Mouse (Mus musculus): ENCODE results near the gene Khnyn.
A peak's percentile ranks its signal among the peaks of the same experiment; 100 is the strongest.

Gene Khnyn

DNA sequence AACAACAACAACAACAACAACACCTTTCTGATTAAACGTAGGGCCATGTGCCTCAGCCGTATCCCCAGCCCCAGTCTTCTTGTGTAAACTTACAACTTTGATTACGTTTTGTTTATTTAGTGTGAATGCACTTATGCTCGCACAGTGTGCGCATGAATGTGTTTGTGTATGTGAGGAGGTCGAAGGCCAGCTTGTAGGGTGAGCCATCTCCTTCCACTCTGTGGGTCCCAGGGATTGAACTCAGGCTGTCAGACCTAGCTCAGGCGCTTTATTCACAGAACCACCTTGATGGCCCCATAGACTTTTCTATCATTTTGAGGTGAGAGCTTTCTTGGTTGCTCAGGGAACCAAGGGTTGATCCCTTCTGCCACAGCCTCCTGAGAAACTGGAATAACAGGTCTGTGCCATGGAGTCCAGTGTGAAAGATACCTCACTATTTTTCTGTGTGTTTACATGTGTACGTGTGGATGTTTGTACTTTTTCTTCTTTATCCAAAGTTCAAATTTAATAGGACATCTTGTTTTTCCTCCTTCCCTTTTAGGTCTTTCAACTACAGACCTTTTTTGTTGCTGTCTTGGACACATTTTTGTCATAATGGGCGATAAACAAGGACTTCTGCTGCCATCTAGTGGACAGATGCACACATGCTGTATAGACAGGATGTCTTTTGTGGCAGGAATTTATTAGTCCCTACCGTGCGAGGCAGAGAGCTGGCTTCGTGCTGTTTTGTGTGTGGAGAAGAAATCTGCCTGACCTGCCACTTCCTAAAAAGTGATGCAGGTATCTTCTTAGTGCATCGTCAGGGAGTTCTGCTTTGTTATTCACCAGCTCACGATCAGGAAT is 33.7 kb downstream of the Khnyn start:
- DNase-seq (ENCODE audit: low spot score): peak; percentile 80

GRCm38 (mm10) chr14:55922475-55923232 is 37.9 kb downstream of the Khnyn start:
- DNase-seq (ENCODE audit: low spot score): no peak

- DNase-seq (ENCODE audit: low spot score): no peak
These were observed 42.1 kb downstream of the Khnyn start for GRCm38 (mm10) chr14:55926847-55927246.

DNA sequence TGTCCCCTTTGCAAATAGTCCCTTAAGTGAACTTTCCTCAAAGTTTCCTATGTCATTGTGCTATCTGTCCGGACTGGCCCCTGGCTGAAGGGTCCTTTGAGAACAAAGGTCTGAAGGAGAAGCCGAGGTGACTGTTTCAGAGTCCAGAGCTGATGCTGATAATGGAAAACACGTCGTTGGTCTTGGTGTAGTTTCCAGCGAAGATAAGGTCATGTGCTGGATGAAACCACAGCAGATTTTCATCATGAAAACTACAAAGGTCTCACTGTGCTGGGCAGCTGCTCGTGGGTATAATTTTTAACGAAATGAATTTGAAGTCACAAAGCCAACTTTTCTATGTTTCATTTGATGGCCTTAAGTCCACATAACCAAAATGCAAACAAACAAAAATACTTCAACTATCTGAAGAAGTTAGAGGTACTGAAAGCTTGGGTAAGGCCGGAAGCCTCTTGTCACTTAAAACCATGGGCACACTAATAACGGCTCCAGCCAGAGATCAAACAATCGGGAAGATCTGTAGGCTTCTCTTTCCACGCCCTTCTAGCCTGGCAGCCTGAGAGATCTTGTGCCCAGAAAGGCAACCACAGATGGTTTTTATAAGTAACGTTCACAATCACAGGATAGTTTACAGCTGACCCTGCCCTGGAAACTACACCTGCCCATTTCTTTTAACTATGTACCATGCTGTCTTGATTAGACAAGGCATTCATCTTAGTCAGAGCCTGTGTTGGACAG is 44.7 kb downstream of the Khnyn start:
- no peak for DNase-seq (ENCODE audit: low spot score)

- DNase-seq (ENCODE audit: low spot score): peak; percentile 11
These were observed 48.8 kb downstream of the Khnyn start for GRCm38 (mm10) chr14:55933586-55933985.

DNA sequence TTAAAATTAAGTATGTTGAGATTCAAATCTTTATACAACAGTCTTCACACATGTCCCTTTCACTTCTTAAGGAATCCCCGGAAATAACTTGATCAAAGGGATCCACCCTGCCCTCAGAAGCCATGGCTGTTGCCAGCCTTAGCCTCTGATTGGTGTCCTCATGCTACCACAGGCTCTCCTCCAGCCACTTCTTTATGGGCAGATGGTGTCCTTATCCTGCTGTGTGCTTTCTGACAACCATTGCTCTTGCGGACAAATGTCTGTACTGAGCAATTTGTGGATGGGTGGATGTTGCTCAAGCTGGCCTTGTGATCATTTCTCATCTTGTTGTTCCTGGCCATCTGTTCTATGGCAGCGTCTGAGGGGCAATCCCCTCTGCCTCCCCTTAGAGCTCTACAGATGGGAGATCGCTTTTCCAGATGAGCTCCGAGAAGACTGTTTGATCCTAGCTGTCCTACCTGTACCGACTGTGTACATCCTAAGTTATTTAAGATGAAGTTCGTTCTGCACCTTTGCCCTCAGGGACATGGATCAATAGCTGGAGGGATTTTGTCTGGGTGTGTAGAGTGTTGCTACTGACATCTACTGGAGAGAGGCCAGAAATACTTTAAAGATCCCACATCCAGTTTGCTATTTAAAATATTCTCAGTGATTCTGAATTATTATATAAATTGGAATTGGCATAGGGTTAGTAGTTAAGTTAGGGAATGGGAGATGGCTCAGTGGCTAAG is 55.5 kb downstream of the Khnyn start:
- no peak for DNase-seq (ENCODE audit: low spot score)

DNA sequence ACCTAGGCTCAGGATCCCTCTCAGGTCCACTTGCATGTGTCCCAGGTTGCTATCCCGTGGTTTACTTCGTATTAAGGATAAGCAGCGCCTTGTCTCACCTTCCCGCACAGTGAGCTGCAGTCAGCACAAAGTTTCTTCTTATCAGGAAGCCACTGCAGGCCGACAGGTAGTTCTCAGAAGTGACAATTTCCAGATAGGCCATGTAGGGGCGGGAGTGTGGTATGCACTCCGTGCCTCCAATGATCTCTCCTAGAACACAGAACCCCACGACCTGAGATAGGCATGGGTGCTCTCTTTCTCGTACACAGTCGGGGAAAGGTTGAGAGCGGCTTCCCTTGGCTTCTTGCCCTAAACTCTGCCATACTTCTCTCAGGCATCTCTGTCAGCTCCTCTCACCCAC is 58.9 kb downstream of the Khnyn start:
- no peak for DNase-seq (ENCODE audit: low spot score)

DNA sequence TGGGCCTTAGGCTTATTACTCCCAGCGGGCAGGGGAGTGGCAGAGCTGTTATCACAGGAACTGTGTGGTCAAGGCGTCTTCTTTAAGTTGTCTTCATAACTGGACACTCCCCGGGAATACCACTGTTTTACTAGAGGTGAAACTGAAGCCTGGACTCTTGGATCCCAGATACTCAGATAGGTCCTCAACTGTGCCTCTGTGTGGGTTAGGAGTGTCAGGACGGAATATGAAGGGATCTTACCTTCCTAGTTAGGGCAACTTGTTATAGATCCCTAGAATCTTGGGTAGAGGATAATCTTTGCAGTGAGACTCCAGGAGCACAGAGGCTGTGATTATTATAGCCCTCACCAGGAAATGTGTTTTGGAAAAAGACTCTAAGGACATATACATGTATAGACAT is 59.8 kb downstream of the Khnyn start, which contains the start of gene Cma1:
Gene Cma1 (minus strand): TSS at position 101 of the 400 bp plus-strand sequence.
- no peak for DNase-seq (ENCODE audit: low spot score)

DNA sequence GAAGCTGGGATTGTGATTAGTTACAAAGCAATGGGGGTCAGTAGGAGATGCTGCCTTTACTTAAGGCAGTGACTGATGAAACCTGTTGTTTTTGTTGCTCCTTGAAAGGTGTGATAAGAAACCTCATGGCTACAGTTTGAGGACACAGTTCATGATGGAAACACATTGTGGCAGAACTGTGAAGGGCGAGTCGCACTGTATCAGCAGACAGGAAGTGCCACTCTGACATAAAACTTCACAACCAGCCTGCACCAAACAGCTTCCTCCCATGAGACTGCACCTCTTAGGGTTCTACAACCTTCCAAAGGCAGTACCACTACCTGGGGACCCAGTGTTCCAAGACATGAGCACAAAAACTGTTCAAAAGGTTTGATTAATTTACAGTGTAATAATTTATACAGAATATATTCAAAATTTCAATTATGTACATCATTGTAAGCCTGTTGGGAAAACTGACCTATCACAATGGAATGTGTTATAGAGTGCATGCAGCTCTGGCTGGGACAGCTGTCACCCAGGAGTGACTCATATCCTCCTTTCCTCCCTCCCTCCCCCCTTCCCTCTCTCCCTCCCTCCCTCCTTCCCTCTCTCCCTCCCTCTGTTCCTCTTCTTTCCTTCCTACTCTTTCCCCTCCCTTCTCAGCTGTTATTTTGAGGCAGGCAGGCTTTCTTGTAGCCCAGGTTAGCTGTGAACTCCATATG is 61.7 kb downstream of the Khnyn start:
- no peak for DNase-seq (ENCODE audit: low spot score)
